Mouse (Mus musculus): ENCODE measurements around the gene Rps6ka1. TPM values are rescaled to one million over a fixed set of nuclear protein-coding genes. Genes with fewer than 3 reads are reported as not detected.
"Not testable (repeated sequence)": the region's sequence is repeated elsewhere in the genome, so short reads cannot be mapped to it uniquely, and the experiment has no call there.

Rps6ka1 gene
- polyA plus RNA-seq, 1 experiment from 2014 or later = 44.5 TPM

DNA sequence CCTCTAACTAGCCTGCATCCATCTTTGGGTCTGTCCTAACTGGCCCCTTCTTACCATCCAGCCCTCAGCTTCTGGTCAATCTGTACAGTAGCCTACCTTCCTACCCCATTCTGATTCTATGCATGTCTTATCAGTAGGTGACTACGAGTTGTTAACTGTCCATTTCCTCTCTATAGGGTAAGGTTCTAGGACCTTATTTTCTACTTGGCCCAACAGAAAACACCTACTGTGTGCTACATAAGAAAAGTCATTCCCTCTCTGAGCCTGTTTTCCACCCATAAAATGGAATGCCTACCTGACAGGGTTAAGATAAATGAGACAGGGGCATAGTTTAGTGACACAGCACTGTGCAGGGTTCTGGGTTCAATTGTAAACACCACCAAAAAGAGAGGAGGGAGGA, 41.0 kb downstream of the Rps6ka1 start:
- WGBS = 70% methylated on average over 1 of the region's 1 CpGs
- Histone ChIP-seq H3K9ac (no peak overlapping the region), H3K27me3 (no peaks in the 10 kb centered on the region), H3K27ac (no peak overlapping the region), H3K9me3 (no peaks in the 10 kb centered on the region), H3K4me3 (no peak overlapping the region), H3K36me3 (peaks cover 13% of the 10 kb centered on the region; the same call in 1 of the 2 replicates), H3K4me1 (no peaks in the 10 kb centered on the region), H3K4me2 (no peak overlapping the region)
- ATAC-seq (ENCODE audit: borderline replicate concordance, extremely low read depth, low FRiP score, low TSS enrichment) = no peak

DNA sequence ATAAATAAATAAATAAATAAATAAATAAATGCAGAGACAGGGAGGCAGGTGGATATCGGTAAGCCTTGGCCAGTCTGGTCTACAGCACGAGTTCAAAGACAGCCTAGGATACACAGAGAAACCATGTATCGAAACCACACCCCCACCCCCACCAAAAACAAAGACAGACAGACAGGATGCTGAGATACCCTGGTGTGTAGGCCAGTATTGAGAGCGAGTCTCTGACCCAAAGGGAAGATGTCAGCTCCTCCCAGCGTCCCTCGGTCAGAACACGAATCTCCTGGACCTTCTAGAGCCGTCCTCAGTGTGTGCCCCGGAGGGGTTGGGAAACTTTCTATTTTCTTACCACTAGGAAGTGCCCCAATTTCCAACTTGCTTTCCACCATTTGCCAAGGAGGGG, 42.5 kb downstream of the Rps6ka1 start:
- Histone ChIP-seq H3K36me3 (0 out of 2 replicates have a peak, but pooled peaks cover 5% of the 10 kb centered on the region), H3K4me3 (no peak overlapping the region), H3K9me3 (no peaks in the 10 kb centered on the region), H3K4me2 (no peak overlapping the region), H3K9ac (no peak overlapping the region), H3K4me1 (no peaks in the 10 kb centered on the region), H3K27me3 (no peaks in the 10 kb centered on the region), H3K27ac (no peak overlapping the region)
- WGBS = 86% methylated on average over 9 of the region's 9 CpGs
- no peak for ATAC-seq (ENCODE audit: borderline replicate concordance, extremely low read depth, low FRiP score, low TSS enrichment)

DNA sequence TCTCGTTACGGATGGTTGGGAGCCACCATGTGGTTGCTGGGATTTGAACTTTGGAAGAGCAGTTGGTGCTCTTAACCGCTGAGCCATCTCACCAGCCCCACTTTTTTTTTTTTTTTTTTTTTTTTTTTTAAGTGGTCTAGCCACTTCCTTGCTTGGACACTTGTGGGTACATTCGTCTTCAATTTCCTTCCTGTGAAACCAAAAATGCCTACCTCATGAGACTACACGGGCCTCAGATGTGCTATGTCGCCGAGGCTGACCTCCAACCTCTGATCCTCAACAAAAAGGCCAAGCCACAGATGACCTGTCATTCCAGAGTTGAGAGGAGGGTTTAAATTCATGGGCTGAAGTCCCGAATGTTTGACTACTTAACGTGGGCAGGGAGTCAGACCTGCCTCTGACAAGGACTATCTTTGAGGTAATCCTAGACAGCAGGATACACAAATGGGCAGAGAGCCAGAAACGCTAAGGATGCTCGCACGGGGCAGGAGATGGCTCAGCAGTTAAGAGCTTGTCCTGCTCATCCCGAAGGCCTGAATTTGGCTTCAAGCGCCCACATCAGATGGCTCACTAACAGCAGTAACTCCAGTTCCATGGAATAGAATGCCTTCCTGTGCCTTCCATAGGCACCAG, 43.3 kb downstream of the Rps6ka1 start:
- H3K27me3 ChIP-seq = no peaks in the 10 kb centered on the region
- no peaks in the 10 kb centered on the region for H3K9me3 ChIP-seq
- H3K9ac ChIP-seq = no peak overlapping the region
- H3K4me2 ChIP-seq = no peak overlapping the region
- H3K27ac ChIP-seq = no peak overlapping the region
- no peaks in the 10 kb centered on the region for H3K4me1 ChIP-seq
- 0 out of 2 replicates have a peak, but pooled peaks cover 5% of the 10 kb centered on the region for H3K36me3 ChIP-seq
- H3K4me3 ChIP-seq = no peak overlapping the region
- WGBS = 49% methylated on average over 14 of the region's 14 CpGs
- no peak for ATAC-seq (ENCODE audit: borderline replicate concordance, extremely low read depth, low FRiP score, low TSS enrichment)

DNA sequence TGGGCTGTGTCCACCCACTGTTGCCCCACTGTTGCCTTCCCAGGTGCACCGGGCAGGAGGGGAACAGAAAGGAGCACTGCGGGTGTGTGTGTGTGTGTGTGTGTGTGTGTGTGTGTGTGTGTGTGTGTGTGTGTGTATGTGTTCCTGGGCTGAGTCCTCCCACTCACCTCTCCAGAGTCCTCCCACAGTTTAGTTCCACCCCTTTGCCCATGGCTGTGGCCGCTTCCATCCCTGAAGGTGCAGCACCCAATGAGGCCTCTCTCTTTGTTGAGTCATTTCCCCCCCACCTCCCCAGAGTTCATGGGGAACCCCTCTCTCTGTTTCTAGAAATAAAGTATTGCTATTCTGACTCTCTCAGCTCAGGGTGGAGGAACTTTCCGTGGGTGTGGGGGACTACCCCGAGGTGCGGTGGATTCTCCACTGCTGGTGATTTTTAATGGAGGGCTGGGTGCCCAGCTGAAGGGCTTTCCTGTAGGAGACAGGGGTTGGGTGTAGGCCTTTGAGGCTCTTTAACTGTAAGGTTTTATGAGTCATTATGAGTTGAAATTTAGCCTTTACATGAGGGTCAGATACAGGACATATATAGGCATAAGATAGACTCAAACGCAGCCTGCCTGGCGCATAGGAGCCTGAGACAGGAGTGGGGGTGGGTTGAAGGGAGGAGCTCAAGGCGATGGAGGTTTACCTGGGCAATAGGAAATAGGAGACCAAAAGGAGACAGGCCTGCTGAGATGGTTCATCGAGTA, 44.4 kb downstream of the Rps6ka1 start:
- H3K9me3 ChIP-seq = no peaks in the 10 kb centered on the region
- H3K9ac ChIP-seq = no peak overlapping the region
- H3K4me2 ChIP-seq = no peak overlapping the region
- H3K36me3 ChIP-seq = 0 out of 2 replicates have a peak, but pooled peaks cover 5% of the 10 kb centered on the region
- no peak overlapping the region for H3K27ac ChIP-seq
- no peak for ATAC-seq (ENCODE audit: borderline replicate concordance, extremely low read depth, low FRiP score, low TSS enrichment)
- H3K4me3 ChIP-seq = no peak overlapping the region
- WGBS = 83% methylated on average over 10 of the region's 10 CpGs
- H3K27me3 ChIP-seq = no peaks in the 10 kb centered on the region
- H3K4me1 ChIP-seq = no peaks in the 10 kb centered on the region

DNA sequence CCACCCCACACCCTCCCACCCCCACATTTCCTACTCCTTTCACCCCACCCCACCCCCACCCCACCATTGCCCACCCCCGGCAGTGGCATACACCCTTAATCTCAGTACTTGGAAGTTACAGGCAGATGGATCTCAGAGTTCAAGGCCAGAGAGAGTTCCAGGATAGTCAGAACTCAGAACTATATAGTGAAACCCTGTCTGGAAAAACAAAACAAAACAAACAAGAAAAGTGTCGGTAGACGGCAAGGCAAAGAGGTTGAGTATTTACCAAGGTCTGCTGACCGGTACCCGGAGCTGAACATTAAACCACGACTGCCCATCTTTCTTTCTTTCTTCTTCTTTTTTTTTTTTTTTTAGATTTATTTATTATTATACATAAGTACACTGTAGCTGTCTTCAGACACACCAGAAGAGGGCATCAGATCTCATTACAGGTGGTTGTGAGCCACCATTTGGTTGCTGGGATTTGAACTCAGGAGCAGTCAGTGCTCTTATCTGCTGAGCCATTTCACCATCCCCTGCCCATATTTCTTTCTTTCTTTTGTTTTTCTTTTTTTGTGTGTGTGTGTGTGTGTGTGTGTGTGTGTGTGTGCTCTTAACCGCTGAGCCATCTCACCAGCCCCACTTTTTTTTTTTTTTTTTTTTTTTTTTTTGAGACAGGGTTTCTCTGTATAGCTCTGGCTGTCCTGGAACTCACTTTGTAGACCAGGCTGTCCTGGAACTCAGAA, 45.7 kb downstream of the Rps6ka1 start:
- H3K27ac ChIP-seq = not testable (repeated sequence)

DNA sequence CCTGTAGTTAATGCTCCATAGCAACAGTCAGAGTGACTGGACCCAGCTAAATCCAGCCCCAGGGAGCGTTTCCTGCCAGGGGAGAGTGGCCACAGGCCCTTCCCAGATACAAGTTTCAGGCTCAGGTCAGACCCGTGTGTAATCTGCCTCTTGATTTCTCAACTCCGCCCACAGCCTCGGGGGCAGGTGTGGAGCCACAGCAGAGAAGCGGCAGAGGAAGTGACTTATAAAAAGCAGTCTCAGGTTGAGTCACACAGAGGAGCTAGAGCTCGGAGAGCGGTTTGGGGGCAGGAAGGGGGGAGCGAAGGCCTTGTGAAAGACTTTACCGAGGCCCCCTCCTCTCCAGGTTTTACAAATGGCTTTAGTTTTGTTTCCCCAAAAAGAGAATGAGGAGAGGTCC, 46.6 kb downstream of the Rps6ka1 start:
- ATAC-seq (ENCODE audit: borderline replicate concordance, extremely low read depth, low FRiP score, low TSS enrichment) = no peak
- no peaks in the 10 kb centered on the region for H3K4me1 ChIP-seq
- no peaks in the 10 kb centered on the region for H3K9me3 ChIP-seq
- no peak overlapping the region for H3K9ac ChIP-seq
- no peak overlapping the region for H3K27ac ChIP-seq
- no peaks in the 10 kb centered on the region for H3K27me3 ChIP-seq
- no peak overlapping the region for H3K4me3 ChIP-seq
- H3K36me3 ChIP-seq = no peaks in the 10 kb centered on the region
- no peak overlapping the region for H3K4me2 ChIP-seq
- 23% methylated on average over 9 of the region's 9 CpGs for WGBS

More for the DNA sequence above, 45.7 kb downstream of the Rps6ka1 start:
- H3K36me3 ChIP-seq; H3K4me3 ChIP-seq; H3K4me1 ChIP-seq; H3K4me2 ChIP-seq; H3K9ac ChIP-seq; ATAC-seq (ENCODE audit: borderline replicate concordance, extremely low read depth, low FRiP score, low TSS enrichment); H3K9me3 ChIP-seq; H3K27me3 ChIP-seq: not testable (repeated sequence)
- 74% methylated on average over 7 of the region's 7 CpGs for WGBS

DNA sequence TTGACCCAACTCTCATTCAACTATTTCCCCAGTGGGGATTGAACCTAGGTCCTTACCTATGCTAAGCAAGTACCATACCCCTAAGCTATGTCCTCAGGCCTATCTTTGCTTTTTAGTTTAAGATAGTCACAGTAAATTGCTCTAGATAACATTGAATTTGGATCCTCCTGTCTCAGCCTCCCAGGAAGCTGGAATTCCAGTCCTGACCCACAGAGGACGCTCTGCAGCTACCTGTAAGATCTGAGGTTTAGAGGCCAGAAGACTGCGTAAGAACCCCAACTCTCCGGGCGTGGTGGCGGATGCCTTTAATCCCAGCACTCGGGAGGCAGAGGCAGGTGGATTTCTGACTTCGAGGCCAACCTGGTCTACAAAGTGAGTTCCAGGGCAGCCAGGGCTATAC, 47.1 kb downstream of the Rps6ka1 start:
- 89% methylated on average over 7 of the region's 7 CpGs for WGBS

DNA sequence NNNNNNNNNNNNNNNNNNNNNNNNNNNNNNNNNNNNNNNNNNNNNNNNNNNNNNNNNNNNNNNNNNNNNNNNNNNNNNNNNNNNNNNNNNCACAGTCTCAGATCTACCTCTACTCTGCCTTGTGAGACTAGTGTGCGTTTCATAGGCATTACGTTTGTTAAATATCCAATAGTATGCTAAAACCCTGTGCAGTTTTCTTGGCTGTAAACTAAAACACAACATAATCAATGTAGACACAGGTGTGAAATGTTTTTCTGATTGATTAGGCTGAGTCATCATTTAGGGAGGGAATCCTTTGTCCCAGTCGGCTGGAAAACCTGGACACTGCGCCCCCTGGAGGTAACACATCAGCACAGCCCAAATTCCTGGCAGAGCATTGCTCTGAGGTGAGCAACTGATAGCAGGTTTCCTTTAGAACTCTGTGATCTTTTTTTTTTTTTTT, 48.2 kb downstream of the Rps6ka1 start:
- H3K9me3 ChIP-seq = no peaks in the 10 kb centered on the region
- H3K36me3 ChIP-seq = no peaks in the 10 kb centered on the region
- no peaks in the 10 kb centered on the region for H3K4me1 ChIP-seq
- no peak overlapping the region for H3K9ac ChIP-seq
- no peak overlapping the region for H3K4me3 ChIP-seq
- 66% methylated on average over 4 of the region's 4 CpGs for WGBS
- no peak overlapping the region for H3K27ac ChIP-seq
- H3K27me3 ChIP-seq = no peaks in the 10 kb centered on the region
- H3K4me2 ChIP-seq = no peak overlapping the region
- no peak for ATAC-seq (ENCODE audit: borderline replicate concordance, extremely low read depth, low FRiP score, low TSS enrichment)

More for the DNA sequence above, 47.1 kb downstream of the Rps6ka1 start:
- Histone ChIP-seq H3K4me2 (no peak overlapping the region), H3K4me1 (no peaks in the 10 kb centered on the region), H3K4me3 (no peak overlapping the region), H3K9me3 (no peaks in the 10 kb centered on the region), H3K9ac (no peak overlapping the region), H3K27ac (no peak overlapping the region), H3K27me3 (no peaks in the 10 kb centered on the region), H3K36me3 (no peaks in the 10 kb centered on the region)
- ATAC-seq (ENCODE audit: borderline replicate concordance, extremely low read depth, low FRiP score, low TSS enrichment) = no peak

DNA sequence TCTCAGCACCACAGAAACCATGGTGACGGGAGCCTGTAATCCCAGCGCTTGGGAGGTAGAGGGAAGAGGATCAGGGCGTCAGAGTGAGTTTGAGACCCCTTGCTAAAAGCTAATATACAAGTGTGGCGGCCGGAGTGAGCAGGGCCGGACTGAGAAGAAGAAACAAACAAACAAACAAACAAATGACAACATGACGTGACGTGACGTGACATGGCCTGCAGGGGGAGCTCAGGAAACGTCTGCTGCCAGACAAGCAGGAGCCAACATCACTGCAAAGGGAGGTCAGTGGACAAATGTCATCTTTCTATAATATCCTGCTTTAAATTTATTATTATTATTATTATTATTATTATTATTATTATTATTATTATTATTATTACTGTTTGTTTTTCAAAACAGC, 51.0 kb downstream of the Rps6ka1 start:
- no peak for ATAC-seq (ENCODE audit: borderline replicate concordance, extremely low read depth, low FRiP score, low TSS enrichment)
- Histone ChIP-seq H3K4me2 (no peak overlapping the region), H3K27me3 (no peaks in the 10 kb centered on the region), H3K9me3 (no peaks in the 10 kb centered on the region), H3K36me3 (no peaks in the 10 kb centered on the region), H3K4me1 (no peaks in the 10 kb centered on the region; the same call in 1 of the 2 replicates), H3K4me3 (no peak overlapping the region), H3K27ac (no peak overlapping the region), H3K9ac (no peak overlapping the region)
- 55% methylated on average over 10 of the region's 10 CpGs for WGBS

DNA sequence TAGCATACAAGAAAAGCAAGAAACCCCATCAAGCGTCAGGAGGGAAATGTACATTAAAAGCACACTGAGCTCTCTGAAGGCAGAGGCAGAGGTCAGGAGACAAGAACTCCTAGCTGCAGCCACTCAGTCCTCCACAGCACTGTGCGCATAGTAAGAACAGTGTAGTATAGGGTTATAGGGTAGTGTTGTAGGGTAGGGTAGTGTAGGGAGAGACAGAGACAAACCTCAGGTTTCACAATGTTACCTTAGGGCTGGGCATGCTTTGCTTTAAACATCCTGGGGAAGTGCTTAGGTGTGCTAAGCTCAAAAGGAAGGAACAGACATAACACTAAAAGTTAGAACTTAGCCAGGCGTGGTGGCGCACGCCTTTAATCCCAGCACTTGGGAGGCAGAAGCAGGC, 52.4 kb downstream of the Rps6ka1 start:
- Histone ChIP-seq H3K4me2 (no peak overlapping the region), H3K4me1 (no peaks in the 10 kb centered on the region; the same call in 1 of the 2 replicates), H3K27me3 (no peaks in the 10 kb centered on the region), H3K9ac (no peak overlapping the region), H3K36me3 (no peaks in the 10 kb centered on the region), H3K27ac (no peak overlapping the region), H3K9me3 (no peaks in the 10 kb centered on the region), H3K4me3 (no peak overlapping the region)
- 90% methylated on average over 5 of the region's 5 CpGs for WGBS
- no peak for ATAC-seq (ENCODE audit: borderline replicate concordance, extremely low read depth, low FRiP score, low TSS enrichment)

DNA sequence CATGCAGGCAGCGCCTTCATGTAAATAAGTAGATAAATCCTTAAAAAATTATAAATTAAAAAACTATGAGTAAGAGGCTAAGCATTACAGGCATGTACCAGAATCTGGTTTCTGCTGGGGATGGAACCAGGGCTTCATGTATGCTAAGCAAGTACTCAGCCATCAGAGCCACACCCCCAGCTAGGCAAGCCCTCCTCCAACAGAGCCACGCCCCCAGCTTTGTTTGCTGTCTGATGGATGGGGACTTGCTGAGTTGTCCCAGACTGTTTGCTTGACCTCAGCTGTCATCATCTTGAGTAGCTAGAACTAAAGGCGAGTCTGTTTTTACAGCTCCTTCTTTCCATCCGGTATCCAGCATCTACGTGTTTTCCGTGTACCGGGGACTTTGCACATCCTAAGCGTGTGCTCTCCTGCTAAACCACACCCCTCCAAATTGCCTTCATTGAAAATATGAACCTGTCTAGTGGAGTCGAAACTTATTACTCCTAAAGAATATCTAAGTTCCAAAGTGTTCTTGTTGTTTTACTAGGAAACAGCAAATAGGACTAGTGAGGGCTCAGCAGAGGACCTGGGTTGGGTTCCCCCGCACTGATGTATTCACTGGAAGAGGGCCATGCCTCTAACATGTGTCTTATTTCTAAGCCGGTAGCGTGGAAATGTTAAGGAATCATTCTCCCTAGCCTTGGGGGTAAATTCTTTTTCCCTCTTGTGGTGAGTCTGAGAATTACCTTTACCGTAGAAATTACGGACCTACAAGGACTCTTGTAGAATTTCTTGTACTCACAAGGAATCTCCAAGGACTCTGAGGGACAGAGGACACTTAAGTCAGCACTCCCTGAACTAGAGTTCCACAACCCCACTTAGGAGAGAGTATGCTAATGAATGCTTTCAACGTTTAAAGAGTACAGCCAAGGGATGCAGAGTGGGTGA, 54.4 kb downstream of the Rps6ka1 start:
- Histone ChIP-seq H3K4me2 (no peak overlapping the region), H3K36me3 (no peaks in the 10 kb centered on the region), H3K27me3 (peaks cover 4% of the 10 kb centered on the region; the same call in 1 of the 2 replicates), H3K4me1 (peaks cover 15% of the 10 kb centered on the region), H3K4me3 (no peak overlapping the region), H3K9me3 (no peaks in the 10 kb centered on the region), H3K9ac (no peak overlapping the region), H3K27ac (peak overlapping the region; percentile 65)
- WGBS = 42% methylated on average over 15 of the region's 15 CpGs
- peak; percentile 56; the same call in 1 of the 2 replicates for ATAC-seq (ENCODE audit: borderline replicate concordance, extremely low read depth, low FRiP score, low TSS enrichment)
